Mouse (Mus musculus) megakaryocyte, embryonic 14.5 days (primary cell): ENCODE data around the gene Hist1h2bf.

Source experiments
- FLI1 ChIP-seq: IDR thresholded peaks from 2 replicates; pipeline ENCODE4 v1.6.1; 2012; ENCODE audit warnings: low read length, inconsistent platforms, mixed read lengths
- GATA1 ChIP-seq: IDR thresholded peaks from 3 replicates; pipeline ENCODE4 v1.6.1; 2012; ENCODE audit warnings: mixed read lengths, low read length, inconsistent platforms, borderline replicate concordance

DNA sequence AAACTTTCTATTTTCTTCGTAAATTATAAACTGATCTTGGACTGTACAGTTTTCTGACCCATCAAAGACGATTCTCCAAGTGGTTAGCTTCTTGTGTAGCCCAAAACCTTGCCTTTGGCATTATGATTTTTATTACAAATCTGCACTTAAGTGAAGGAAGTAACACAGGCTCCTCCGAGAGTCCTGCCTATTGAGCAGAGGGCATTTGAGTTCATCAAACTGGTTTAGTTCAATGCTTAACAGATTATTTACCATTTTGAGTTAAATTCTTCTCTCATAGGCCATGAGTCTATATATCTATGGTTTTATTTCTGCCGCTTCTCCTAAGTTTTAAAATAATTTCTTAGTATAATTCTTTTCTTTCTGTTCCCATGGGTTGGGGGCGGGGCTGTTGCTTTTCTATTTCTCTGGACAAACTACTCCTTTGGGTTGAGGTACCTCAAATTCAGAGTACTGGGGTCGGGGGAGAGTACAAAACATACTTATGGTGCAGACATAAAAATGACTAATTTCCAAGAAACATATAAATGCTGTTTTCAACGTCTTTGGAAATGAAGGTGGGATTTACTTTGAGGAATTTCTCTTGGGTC, 49.0 kb upstream of the Hist1h2bf start:
- TF ChIP-seq GATA1 = no peak
- no peak for TF ChIP-seq FLI1
